Mouse (Mus musculus) adrenal gland, postnatal 4 days (tissue): Measurements from ENCODE around the gene Lpin2. TPM values are rescaled to one million over a fixed set of nuclear protein-coding genes. Genes with fewer than 3 reads are reported as not detected.

ENCODE experiments used
- DNase-seq, 2 experiments: peaks; one replicate each; pipeline ENCODE4 v3.0.0; 2021 to 2022; ENCODE audit warnings: low spot score in 2 of 2, mixed read lengths in 2 of 2
- total RNA-seq, 2 experiments: library from RNA; stranded (reverse); gene quantifications; 2 replicates each; pipeline ENCODE4 v1.2.3; 2021

Lpin2 gene
- total RNA-seq, 2 experiments from 2014 or later = 55.2 to 63.6 TPM

- DNase-seq = no peak
Observed at GRCm38 (mm10) chr17:71199346-71199745, 17.0 kb downstream of the Lpin2 start.

GRCm38 (mm10) chr17:71202136-71202535 lies 19.8 kb downstream of the Lpin2 start:
- DNase-seq = no peak

- no peak for DNase-seq
Observed at GRCm38 (mm10) chr17:71203998-71204808, 21.8 kb downstream of the Lpin2 start.

GRCm38 (mm10) chr17:71204809-71205091 lies 22.4 kb downstream of the Lpin2 start:
- DNase-seq = no peak

- no peak for DNase-seq
Observed at GRCm38 (mm10) chr17:71206136-71206893, 24.0 kb downstream of the Lpin2 start.

GRCm38 (mm10) chr17:71207268-71207667 lies 24.9 kb downstream of the Lpin2 start:
- DNase-seq = no peak

GRCm38 (mm10) chr17:71208376-71208775 lies 26.0 kb downstream of the Lpin2 start:
- no peak for DNase-seq

GRCm38 (mm10) chr17:71208921-71209320 lies 26.6 kb downstream of the Lpin2 start:
- DNase-seq = no peak

- DNase-seq = no peak
Observed at GRCm38 (mm10) chr17:71209936-71210335, 27.6 kb downstream of the Lpin2 start.

- no peak for DNase-seq
Observed at GRCm38 (mm10) chr17:71211962-71212646, 29.7 kb downstream of the Lpin2 start.

GRCm38 (mm10) chr17:71213666-71214065 lies 31.3 kb downstream of the Lpin2 start:
- DNase-seq = no peak

- DNase-seq = no peak
Observed at GRCm38 (mm10) chr17:71214514-71215240, 32.3 kb downstream of the Lpin2 start.

- DNase-seq = no peak
Observed at GRCm38 (mm10) chr17:71215241-71215839, 33.0 kb downstream of the Lpin2 start.

- DNase-seq = no peak
Observed at GRCm38 (mm10) chr17:71216263-71216662, 33.9 kb downstream of the Lpin2 start.

GRCm38 (mm10) chr17:71217111-71217685 lies 34.8 kb downstream of the Lpin2 start:
- no peak for DNase-seq

- DNase-seq = no peak
Observed at GRCm38 (mm10) chr17:71221383-71221782, 39.0 kb downstream of the Lpin2 start.

GRCm38 (mm10) chr17:71223676-71224075 lies 41.3 kb downstream of the Lpin2 start:
- DNase-seq = no peak

- DNase-seq = no peak
Observed at GRCm38 (mm10) chr17:71224521-71224920, 42.2 kb downstream of the Lpin2 start.

- DNase-seq = no peak
Observed at GRCm38 (mm10) chr17:71225091-71225490, 42.7 kb downstream of the Lpin2 start.

- DNase-seq = no peak
Observed at GRCm38 (mm10) chr17:71227128-71227895, 45.0 kb downstream of the Lpin2 start.
